Mouse (Mus musculus) small intestine, adult 2 months (tissue): ENCODE measurements around the gene Ambra1.

ENCODE experiments used
- CTCF ChIP-seq: fragments of 200-500 bp; IDR thresholded peaks from 2 replicates; pipeline ENCODE4 v1.5.1; 2012; ENCODE audit warnings: low read depth, mild to moderate bottlenecking, control low read depth, inconsistent platforms, low read length, moderate library complexity, mixed read lengths; ENCODE audit not compliant: insufficient replicate concordance, insufficient read length; ENCODE audit errors: extremely low read depth
- POLR2A ChIP-seq: fragments of 200-500 bp; IDR thresholded peaks from 2 replicates; pipeline ENCODE4 v1.6.1; 2012; ENCODE audit warnings: low read depth, mild to moderate bottlenecking, control low read depth, inconsistent platforms, low read length, moderate library complexity

- no peak for TF ChIP-seq POLR2A
- no peak for TF ChIP-seq CTCF
These were observed 199.5 kb downstream of the Ambra1 start for GRCm38 (mm10) chr2:91929455-91929854.
